Mouse (Mus musculus): ENCODE results near the gene Gm20721. TPM values are rescaled to one million over a fixed set of nuclear protein-coding genes. Genes with fewer than 3 reads are reported as not detected.

Gene Gm20721
- polyA plus RNA-seq, 1 experiment from 2014 or later = 9.6 TPM

- Histone ChIP-seq H3K4me1 (ENCODE audit: insufficient read depth, low read depth, low read length) (peaks cover 32% of the 10 kb centered on the region), H3K9me3 (ENCODE audit: low read length) (no peaks in the 10 kb centered on the region), H3K4me3 (ENCODE audit: low read depth, low read length) (no peak overlapping the region), H3K27ac (ENCODE audit: low read length) (no peak overlapping the region), H3K36me3 (ENCODE audit: insufficient read depth, low read length) (peaks cover 14% of the 10 kb centered on the region), H3K27me3 (replicated peaks; ENCODE audit: insufficient read depth, low read length) (no peaks in the 10 kb centered on the region), H3K4me2 (replicated peaks; ENCODE audit: low read depth, low read length) (no peak overlapping the region), H3K9ac (replicated peaks; ENCODE audit: low read depth) (no peak overlapping the region)
- DNase-seq (ENCODE audit: low spot score) (no peak), ATAC-seq (no peak)
- TF ChIP-seq CTCF (IDR thresholded peaks at IDR 0.05) (no peak), EP300 (IDR thresholded peaks at IDR 0.05) (no peak)
- 62% methylated on average over 4 of the region's 4 CpGs for WGBS
These were observed 5.5 kb downstream of the Gm20721 start for GRCm38 (mm10) chr2:174340893-174341580.

DNA sequence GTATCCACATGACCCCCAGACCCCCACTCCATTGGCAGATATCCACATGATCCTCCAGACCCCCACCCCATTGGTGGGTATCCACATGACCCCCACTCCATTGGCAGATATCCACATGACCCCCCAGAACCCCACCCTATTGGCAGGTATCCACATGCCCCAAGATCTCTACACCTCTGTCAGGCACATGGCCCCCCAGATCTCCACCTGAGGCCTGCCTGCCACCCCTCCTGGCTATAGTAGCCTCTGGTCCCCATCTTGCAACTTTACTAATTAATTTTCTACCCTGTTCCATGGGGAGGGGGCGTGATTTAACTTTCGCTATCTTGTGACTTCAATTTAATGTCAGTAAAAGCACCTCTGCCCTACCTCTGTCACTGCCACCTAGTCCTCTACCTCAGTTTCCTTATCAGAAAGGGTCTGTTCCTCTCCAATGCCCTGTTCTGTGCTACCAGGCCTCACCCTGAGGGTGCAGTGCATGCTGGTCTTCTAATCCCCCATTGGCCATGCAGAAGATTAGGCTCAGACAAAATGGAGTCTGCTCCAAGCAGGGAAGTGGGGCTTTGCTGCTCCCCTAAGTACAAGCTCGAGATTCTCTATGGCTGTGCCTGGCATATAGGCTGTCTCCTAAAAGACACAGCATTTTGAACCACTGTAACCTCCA lies 6.2 kb downstream of the Gm20721 start:
- Histone ChIP-seq H3K4me2 (replicated peaks; ENCODE audit: low read depth, low read length) (no peak overlapping the region), H3K9ac (replicated peaks; ENCODE audit: low read depth) (no peak overlapping the region), H3K4me3 (ENCODE audit: low read depth, low read length) (no peak overlapping the region), H3K27me3 (replicated peaks; ENCODE audit: insufficient read depth, low read length) (no peaks in the 10 kb centered on the region), H3K36me3 (ENCODE audit: insufficient read depth, low read length) (peaks cover 7% of the 10 kb centered on the region; the same call in 1 of the 2 replicates), H3K9me3 (ENCODE audit: low read length) (no peaks in the 10 kb centered on the region), H3K4me1 (ENCODE audit: insufficient read depth, low read depth, low read length) (peaks cover 38% of the 10 kb centered on the region), H3K27ac (ENCODE audit: low read length) (no peak overlapping the region)
- TF ChIP-seq EP300 (IDR thresholded peaks at IDR 0.05) = no peak
- TF ChIP-seq CTCF (IDR thresholded peaks at IDR 0.05) = no peak
- WGBS = 88% methylated on average over 3 of the region's 3 CpGs
- DNase-seq (ENCODE audit: low spot score) (no peak), ATAC-seq (no peak)

- WGBS = 93% methylated on average over 1 of the region's 1 CpGs
- Histone ChIP-seq H3K36me3 (ENCODE audit: insufficient read depth, low read length) (peaks cover 2% of the 10 kb centered on the region; the same call in 1 of the 2 replicates), H3K27ac (ENCODE audit: low read length) (no peak overlapping the region), H3K4me3 (ENCODE audit: low read depth, low read length) (no peak overlapping the region), H3K4me1 (ENCODE audit: insufficient read depth, low read depth, low read length) (peaks cover 42% of the 10 kb centered on the region), H3K4me2 (replicated peaks; ENCODE audit: low read depth, low read length) (no peak overlapping the region), H3K27me3 (replicated peaks; ENCODE audit: insufficient read depth, low read length) (no peaks in the 10 kb centered on the region), H3K9ac (replicated peaks; ENCODE audit: low read depth) (no peak overlapping the region), H3K9me3 (ENCODE audit: low read length) (no peaks in the 10 kb centered on the region)
- no peak for ATAC-seq
- no peak for DNase-seq (ENCODE audit: low spot score)
- TF ChIP-seq EP300 (IDR thresholded peaks at IDR 0.05) (no peak), CTCF (IDR thresholded peaks at IDR 0.05) (no peak)
These were observed 6.8 kb downstream of the Gm20721 start for GRCm38 (mm10) chr2:174339701-174340100.

DNA sequence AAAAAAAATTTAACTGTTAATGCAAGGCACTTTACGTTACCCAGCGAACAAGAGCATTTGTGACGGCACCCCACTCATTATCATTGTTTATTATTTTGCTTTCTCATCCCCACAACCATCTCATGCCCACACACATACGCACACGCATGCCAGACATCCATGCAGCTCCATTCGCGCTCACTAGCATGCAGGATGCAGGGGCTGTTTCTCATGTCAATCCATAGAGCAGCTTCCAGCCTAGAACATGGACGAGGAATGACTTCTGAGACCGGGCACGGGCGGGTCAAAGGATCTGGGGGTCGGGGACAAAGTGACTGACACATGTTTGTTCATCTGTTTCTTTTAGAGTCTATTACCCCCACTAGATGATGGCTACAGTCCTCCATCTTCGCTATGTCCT lies 9.2 kb downstream of the Gm20721 start:
- H3K9me3 ChIP-seq (ENCODE audit: low read length) = no peaks in the 10 kb centered on the region
- no peak overlapping the region for H3K4me3 ChIP-seq (ENCODE audit: low read depth, low read length)
- no peak overlapping the region for H3K4me2 ChIP-seq (replicated peaks; ENCODE audit: low read depth, low read length)
- ATAC-seq = no peak
- no peaks in the 10 kb centered on the region for H3K27me3 ChIP-seq (replicated peaks; ENCODE audit: insufficient read depth, low read length)
- H3K36me3 ChIP-seq (ENCODE audit: insufficient read depth, low read length) = no peaks in the 10 kb centered on the region
- H3K27ac ChIP-seq (ENCODE audit: low read length) = no peak overlapping the region
- H3K9ac ChIP-seq (replicated peaks; ENCODE audit: low read depth) = no peak overlapping the region
- WGBS = 66% methylated on average over 13 of the region's 13 CpGs
- peaks cover 49% of the 10 kb centered on the region for H3K4me1 ChIP-seq (ENCODE audit: insufficient read depth, low read depth, low read length)
- TF ChIP-seq CTCF (IDR thresholded peaks at IDR 0.05) (no peak), EP300 (IDR thresholded peaks at IDR 0.05) (no peak)
- no peak for DNase-seq (ENCODE audit: low spot score)

GRCm38 (mm10) chr2:174334415-174334814 lies 12.1 kb downstream of the Gm20721 start:
- TF ChIP-seq CTCF (IDR thresholded peaks at IDR 0.05) = no peak
- TF ChIP-seq EP300 (IDR thresholded peaks at IDR 0.05) = no peak
- H3K4me2 ChIP-seq (replicated peaks; ENCODE audit: low read depth, low read length) = peak overlapping the region; percentile 18; the same call in 1 of the 2 replicates
- H3K36me3 ChIP-seq (ENCODE audit: insufficient read depth, low read length) = no peaks in the 10 kb centered on the region
- H3K4me3 ChIP-seq (ENCODE audit: low read depth, low read length) = no peak overlapping the region
- DNase-seq (ENCODE audit: low spot score) (no peak), ATAC-seq (no peak)
- no peaks in the 10 kb centered on the region for H3K27me3 ChIP-seq (replicated peaks; ENCODE audit: insufficient read depth, low read length)
- H3K4me1 ChIP-seq (ENCODE audit: insufficient read depth, low read depth, low read length) = peaks cover 30% of the 10 kb centered on the region
- H3K9me3 ChIP-seq (ENCODE audit: low read length) = no peaks in the 10 kb centered on the region
- no peak overlapping the region for H3K9ac ChIP-seq (replicated peaks; ENCODE audit: low read depth)
- no peak overlapping the region for H3K27ac ChIP-seq (ENCODE audit: low read length)
- WGBS = 27% methylated on average over 10 of the region's 10 CpGs

- H3K36me3 ChIP-seq (ENCODE audit: insufficient read depth, low read length) = no peaks in the 10 kb centered on the region
- DNase-seq (ENCODE audit: low spot score) (no peak), ATAC-seq (no peak)
- WGBS = 17% methylated on average over 7 of the region's 7 CpGs
- H3K9ac ChIP-seq (replicated peaks; ENCODE audit: low read depth) = no peak overlapping the region
- H3K4me1 ChIP-seq (ENCODE audit: insufficient read depth, low read depth, low read length) = peaks cover 33% of the 10 kb centered on the region
- H3K27me3 ChIP-seq (replicated peaks; ENCODE audit: insufficient read depth, low read length) = no peaks in the 10 kb centered on the region
- no peak overlapping the region for H3K27ac ChIP-seq (ENCODE audit: low read length)
- peak overlapping the region; percentile 29; the same call in 1 of the 2 replicates for H3K4me2 ChIP-seq (replicated peaks; ENCODE audit: low read depth, low read length)
- H3K4me3 ChIP-seq (ENCODE audit: low read depth, low read length) = no peak overlapping the region
- H3K9me3 ChIP-seq (ENCODE audit: low read length) = no peaks in the 10 kb centered on the region
- no peak for TF ChIP-seq EP300 (IDR thresholded peaks at IDR 0.05)
- TF ChIP-seq CTCF (IDR thresholded peaks at IDR 0.05) = no peak
These were observed 13.1 kb downstream of the Gm20721 start for GRCm38 (mm10) chr2:174333239-174333890.

All from lung, postnatal 0 days (tissue).